Mouse (Mus musculus) testis, adult 2 months (tissue): ENCODE measurements around the gene Stard13.

Experiments
- CTCF ChIP-seq: fragments of 200-500 bp; IDR thresholded peaks from 2 replicates; pipeline ENCODE4 v1.5.1; 2012; ENCODE audit warnings: low read depth, mild to moderate bottlenecking, inconsistent platforms, low read length, moderate library complexity; ENCODE audit not compliant: control insufficient read depth, insufficient read depth, insufficient replicate concordance
- POLR2A ChIP-seq: fragments of 200-500 bp; IDR thresholded peaks from 2 replicates; pipeline ENCODE4 v1.6.1; 2012; ENCODE audit warnings: low read depth, mild to moderate bottlenecking, inconsistent platforms, low read length, moderate library complexity; ENCODE audit not compliant: control insufficient read depth

GRCm38 (mm10) chr5:151246287-151246686 is 12.7 kb upstream of the Stard13 start:
- no peak for TF ChIP-seq CTCF
- no peak for TF ChIP-seq POLR2A
